Mouse (Mus musculus) splenic B cell, adult 2 months (primary cell): ENCODE data around the gene Srd5a1.

Source experiments
- DNase-seq: peaks from one replicate; pipeline ENCODE4 v3.0.0-alpha.2; 2011; ENCODE audit warnings: low read depth, low spot score
- H3K27me3 ChIP-seq: 2 replicates; pipeline ENCODE4 v1.6.1; 2012; ENCODE audit warnings: mild to moderate bottlenecking, low read length, moderate library complexity, mixed read lengths; ENCODE audit not compliant: control insufficient read depth, poor library complexity, insufficient read depth, severe bottlenecking
- H3K36me3 ChIP-seq: 2 replicates; pipeline ENCODE4 v1.6.1; 2012; ENCODE audit warnings: mild to moderate bottlenecking, low read length, moderate library complexity, mixed read lengths; ENCODE audit not compliant: control insufficient read depth, poor library complexity, insufficient read depth, severe bottlenecking

Gene Srd5a1

GRCm38 (mm10) chr13:69549980-69550379, 61.3 kb downstream of the Srd5a1 start:
- no peak for DNase-seq
- Histone ChIP-seq H3K27me3 (no peaks in the 10 kb centered on the region), H3K36me3 (no peaks in the 10 kb centered on the region)

- no peaks in the 10 kb centered on the region for H3K36me3 ChIP-seq
- no peaks in the 10 kb centered on the region for H3K27me3 ChIP-seq
- DNase-seq = no peak
These were observed 63.6 kb downstream of the Srd5a1 start for GRCm38 (mm10) chr13:69547488-69548180.

GRCm38 (mm10) chr13:69545019-69545418, 66.2 kb downstream of the Srd5a1 start:
- H3K27me3 ChIP-seq = no peaks in the 10 kb centered on the region
- peak; percentile 76 for DNase-seq
- H3K36me3 ChIP-seq = no peaks in the 10 kb centered on the region

- Histone ChIP-seq H3K27me3 (no peaks in the 10 kb centered on the region), H3K36me3 (no peaks in the 10 kb centered on the region)
- no peak for DNase-seq
These were observed 67.6 kb downstream of the Srd5a1 start for GRCm38 (mm10) chr13:69543595-69543994.

- no peaks in the 10 kb centered on the region for H3K36me3 ChIP-seq
- DNase-seq = no peak
These were observed 68.5 kb downstream of the Srd5a1 start for GRCm38 (mm10) chr13:69542571-69543352.

GRCm38 (mm10) chr13:69541776-69542175, 69.5 kb downstream of the Srd5a1 start:
- no peaks in the 10 kb centered on the region for H3K27me3 ChIP-seq
- no peaks in the 10 kb centered on the region for H3K36me3 ChIP-seq
- DNase-seq = no peak

More at GRCm38 (mm10) chr13:69542571-69543352, 68.5 kb downstream of the Srd5a1 start:
- no peaks in the 10 kb centered on the region for H3K27me3 ChIP-seq

- H3K27me3 ChIP-seq = no peaks in the 10 kb centered on the region
- no peak for DNase-seq
- no peaks in the 10 kb centered on the region for H3K36me3 ChIP-seq
These were observed 70.0 kb downstream of the Srd5a1 start for GRCm38 (mm10) chr13:69541209-69541608.

- no peaks in the 10 kb centered on the region for H3K36me3 ChIP-seq
- H3K27me3 ChIP-seq = no peaks in the 10 kb centered on the region
- DNase-seq = no peak
These were observed 72.9 kb downstream of the Srd5a1 start for GRCm38 (mm10) chr13:69538327-69538726.

GRCm38 (mm10) chr13:69537366-69537765, 73.9 kb downstream of the Srd5a1 start:
- H3K36me3 ChIP-seq = no peaks in the 10 kb centered on the region

GRCm38 (mm10) chr13:69536021-69536420, 75.2 kb downstream of the Srd5a1 start:
- Histone ChIP-seq H3K27me3 (no peaks in the 10 kb centered on the region), H3K36me3 (no peaks in the 10 kb centered on the region)
- no peak for DNase-seq

More at GRCm38 (mm10) chr13:69537366-69537765, 73.9 kb downstream of the Srd5a1 start:
- DNase-seq = no peak
- no peaks in the 10 kb centered on the region for H3K27me3 ChIP-seq

GRCm38 (mm10) chr13:69534654-69535551, 76.3 kb downstream of the Srd5a1 start:
- DNase-seq = peak; percentile 99
- Histone ChIP-seq H3K27me3 (no peaks in the 10 kb centered on the region), H3K36me3 (no peaks in the 10 kb centered on the region)

GRCm38 (mm10) chr13:69534334-69534653, 76.9 kb downstream of the Srd5a1 start, which contains the start of gene Tent4a:
Gene Tent4a, minus strand, starts transcription at chr13:69534617.
- no peaks in the 10 kb centered on the region for H3K36me3 ChIP-seq
- H3K27me3 ChIP-seq = no peaks in the 10 kb centered on the region
- no peak for DNase-seq

- peak; percentile 45 for DNase-seq
- Histone ChIP-seq H3K27me3 (no peaks in the 10 kb centered on the region), H3K36me3 (no peaks in the 10 kb centered on the region)
These were observed 77.6 kb downstream of the Srd5a1 start, which contains the start of gene Nsun2 for GRCm38 (mm10) chr13:69533405-69534333. Gene Nsun2, plus strand, starts transcription at chr13:69533746.
